Mouse (Mus musculus) thymus, postnatal 0 days (tissue): ENCODE results near the gene Foxp1. TPM values are rescaled to one million over a fixed set of nuclear protein-coding genes. Genes with fewer than 3 reads are reported as not detected.

ENCODE experiments used
- DNase-seq: peaks from one replicate; pipeline ENCODE4 v3.0.0-alpha.2; 2015; ENCODE audit warnings: low spot score
- polyA plus RNA-seq: library from polyadenylated mRNA; unstranded; fragments of >200 nt; fragmentation: Nextera tagmentation; extraction: Ambion mirVana; gene quantifications from 2 replicates; pipeline ENCODE4 v1.2.1, GENCODE M21; 2015

Gene Foxp1
- polyA plus RNA-seq, 1 experiment from 2014 or later: 82.5 TPM

GRCm38 (mm10) chr6:99264192-99265093, 258.1 kb downstream of the Foxp1 start:
- no peak for DNase-seq

DNA sequence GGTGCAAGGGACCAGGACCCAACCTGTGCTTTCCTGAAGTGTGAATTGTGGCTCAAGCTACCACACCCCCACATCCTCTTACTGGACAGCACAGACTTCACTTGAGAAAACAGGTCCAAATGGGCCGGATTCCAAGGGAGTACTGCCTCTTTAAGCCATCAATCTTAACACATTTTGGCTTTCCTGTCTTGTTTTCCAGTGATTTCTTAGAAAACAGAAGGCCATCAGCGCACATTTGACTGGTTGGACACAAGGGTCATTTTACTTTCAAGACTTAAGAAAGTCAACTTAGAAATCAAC, 258.7 kb downstream of the Foxp1 start:
- no peak for DNase-seq

DNA sequence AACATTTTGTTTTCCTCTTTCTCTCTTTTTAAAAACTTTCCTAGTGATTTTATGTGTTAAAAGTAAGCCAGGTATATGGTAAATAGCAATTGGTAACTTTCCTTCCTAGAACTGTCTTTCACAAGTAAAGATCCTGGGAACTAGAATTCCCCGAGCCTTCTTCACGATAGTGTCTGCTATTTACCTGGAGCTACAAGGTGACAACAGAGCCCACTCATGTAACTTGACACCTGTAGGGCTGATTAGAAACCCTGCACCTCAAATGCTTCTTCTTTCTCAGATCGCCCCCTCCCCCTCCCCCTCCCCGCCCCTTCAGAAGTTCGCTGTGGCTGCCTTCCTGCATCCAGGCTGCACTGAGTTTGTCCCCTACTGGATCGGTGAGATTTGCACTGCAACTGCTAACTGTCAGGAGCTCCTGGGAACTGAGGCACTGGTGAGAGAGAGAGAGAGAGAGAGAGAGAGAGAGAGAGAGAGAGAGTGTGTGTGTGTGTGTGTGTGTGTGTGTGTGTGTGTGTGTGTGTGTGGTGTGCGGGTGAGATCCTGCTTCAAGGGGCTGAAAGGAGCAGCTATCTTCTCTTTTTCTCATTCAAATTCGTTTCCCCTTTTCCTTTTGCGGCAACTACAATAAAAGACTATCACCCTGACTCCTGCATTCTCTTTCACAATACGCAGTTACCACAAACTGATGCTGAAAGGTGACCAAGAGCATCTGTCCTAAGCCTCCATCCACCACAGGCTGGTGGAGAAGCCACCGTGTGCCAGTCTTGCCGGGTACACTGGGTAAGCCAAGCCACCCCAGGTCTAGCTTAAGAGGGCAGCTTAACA, 259.2 kb downstream of the Foxp1 start:
- DNase-seq: peak; percentile 54

GRCm38 (mm10) chr6:99261737-99262130, 260.8 kb downstream of the Foxp1 start:
- no peak for DNase-seq

GRCm38 (mm10) chr6:99260941-99261736, 261.4 kb downstream of the Foxp1 start:
- DNase-seq: peak; percentile 68

- peak; percentile 34 for DNase-seq
These were observed 264.2 kb downstream of the Foxp1 start for GRCm38 (mm10) chr6:99258346-99258745.

GRCm38 (mm10) chr6:99257676-99258075, 264.8 kb downstream of the Foxp1 start:
- DNase-seq: peak; percentile 54

- DNase-seq: no peak
These were observed 269.2 kb downstream of the Foxp1 start for GRCm38 (mm10) chr6:99253331-99253730.

- no peak for DNase-seq
These were observed 269.7 kb downstream of the Foxp1 start for GRCm38 (mm10) chr6:99252816-99253215.

- no peak for DNase-seq
These were observed 270.6 kb downstream of the Foxp1 start for GRCm38 (mm10) chr6:99251924-99252323.

DNA sequence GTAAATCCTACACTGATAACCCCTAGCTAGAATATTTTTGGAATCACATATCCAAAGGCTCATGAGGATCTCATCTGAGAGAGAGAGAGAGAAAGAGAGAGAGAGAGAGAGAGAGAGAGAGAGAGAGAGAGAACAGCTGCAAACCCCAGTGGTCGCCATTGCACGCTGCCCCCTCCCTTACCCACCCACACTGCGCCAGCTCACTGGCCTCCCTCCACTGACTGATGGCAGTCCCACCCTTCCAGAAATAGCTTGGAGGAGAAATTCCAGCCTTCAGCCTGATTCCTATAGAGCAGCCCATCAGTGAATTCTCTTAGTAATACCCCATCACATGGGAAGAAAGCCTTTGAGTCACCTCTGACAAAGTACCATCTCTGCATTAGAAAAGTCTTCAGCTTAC, 271.3 kb downstream of the Foxp1 start:
- no peak for DNase-seq

DNA sequence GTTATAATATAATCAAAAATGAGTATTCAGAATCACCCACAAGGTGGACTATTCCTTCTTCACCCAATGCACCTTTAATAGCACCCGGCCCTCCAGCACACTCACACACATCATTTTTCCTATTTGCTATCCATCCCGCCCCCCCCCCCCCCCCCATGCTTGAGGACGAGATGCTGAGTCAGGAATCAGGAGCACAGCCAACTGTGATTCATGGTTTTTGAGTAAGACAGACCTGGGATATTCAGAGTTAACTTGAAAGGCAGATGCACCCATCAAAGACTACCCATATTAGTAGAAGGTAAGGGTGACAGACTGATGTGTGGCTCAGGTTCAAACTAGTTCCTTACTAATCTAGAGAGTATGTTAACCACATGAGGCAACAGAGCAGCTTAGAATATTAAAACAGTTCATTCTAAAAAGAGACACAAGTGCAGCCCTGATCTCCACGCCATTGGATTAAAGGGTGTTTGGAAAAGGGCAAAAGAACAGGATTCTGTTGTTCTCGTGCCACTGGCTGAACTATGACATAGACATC, 273.0 kb downstream of the Foxp1 start:
- DNase-seq: no peak

- DNase-seq: no peak
These were observed 274.1 kb downstream of the Foxp1 start for GRCm38 (mm10) chr6:99248396-99248795.

- peak; percentile 48 for DNase-seq
These were observed 280.7 kb downstream of the Foxp1 start for GRCm38 (mm10) chr6:99241625-99242395.

DNA sequence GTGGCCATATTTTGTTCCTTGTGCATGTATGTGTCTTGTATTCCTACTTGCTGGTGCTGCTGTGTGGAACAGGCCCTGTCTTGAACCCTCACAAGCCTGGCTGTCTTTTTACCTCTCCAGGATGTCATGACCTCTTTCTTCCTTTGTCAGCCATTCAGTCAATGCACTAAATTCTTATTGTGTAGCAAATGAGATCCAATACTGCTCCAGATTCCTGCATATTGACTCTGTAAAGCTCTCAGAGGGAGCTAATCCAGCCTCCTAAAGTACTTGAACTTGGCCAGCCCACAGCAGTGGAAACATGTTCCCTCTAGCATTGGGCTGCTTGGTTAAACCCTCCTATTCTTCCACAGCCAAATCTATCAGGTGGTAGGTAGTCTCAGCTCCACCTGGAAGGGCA, 281.8 kb downstream of the Foxp1 start:
- no peak for DNase-seq

DNA sequence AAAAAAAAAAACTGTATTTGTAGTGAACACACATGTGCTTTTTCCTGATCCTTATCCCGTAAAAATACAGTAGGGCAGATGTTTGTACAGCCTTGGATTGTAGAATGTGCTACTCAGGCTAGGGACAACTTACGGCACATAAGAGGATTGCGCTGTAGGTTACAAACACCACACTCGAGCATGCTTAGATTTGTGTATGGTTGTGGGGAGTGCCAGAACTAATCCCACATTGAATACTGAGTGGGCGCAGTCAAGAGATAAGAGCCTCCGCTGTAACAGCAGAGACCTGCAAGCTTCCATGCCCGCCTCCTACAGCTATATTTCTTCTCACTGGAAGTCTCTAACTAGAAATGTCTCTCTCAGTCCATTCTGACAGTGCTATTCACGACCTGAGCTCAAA, 286.9 kb downstream of the Foxp1 start:
- no peak for DNase-seq

- DNase-seq: no peak
These were observed 289.1 kb downstream of the Foxp1 start for GRCm38 (mm10) chr6:99233411-99233810.

DNA sequence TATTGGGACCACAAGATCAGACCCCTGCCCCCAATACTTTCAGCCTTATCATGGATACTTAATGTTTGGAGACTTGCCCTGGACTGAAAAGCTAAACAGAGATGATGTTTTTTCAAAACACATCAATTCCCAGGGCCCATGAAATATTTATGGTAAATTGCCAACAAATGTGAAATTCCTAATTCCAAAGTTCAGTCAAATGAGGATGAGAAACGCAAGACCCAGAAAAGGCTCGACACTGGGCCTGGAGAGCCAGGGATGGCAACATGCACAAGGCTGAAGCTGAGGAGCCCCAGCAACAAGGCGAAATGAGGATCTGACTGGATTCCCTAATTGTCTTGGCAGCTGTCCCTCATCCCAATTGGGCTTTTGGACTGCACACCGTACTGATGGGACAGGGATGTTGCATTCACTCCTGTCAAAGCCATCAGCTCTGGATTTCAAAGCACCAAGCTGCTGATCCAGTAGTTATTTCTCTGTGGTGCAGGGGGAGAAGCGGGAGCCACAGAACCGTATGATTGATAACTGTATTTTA, 294.1 kb downstream of the Foxp1 start:
- no peak for DNase-seq

GRCm38 (mm10) chr6:99221147-99221546, 301.4 kb downstream of the Foxp1 start:
- DNase-seq: no peak

- DNase-seq: no peak
These were observed 302.0 kb downstream of the Foxp1 start for GRCm38 (mm10) chr6:99220472-99220871.
